Mouse (Mus musculus) liver, embryonic 18 days (tissue): Measurements from ENCODE around the gene Lypd4. TPM values are rescaled to one million over a fixed set of nuclear protein-coding genes. Genes with fewer than 3 reads are reported as not detected.

Source experiments
- polyA plus RNA-seq: library from polyadenylated mRNA; depleted of rRNA; stranded (reverse); fragments of >200 nt; gene quantifications from 2 replicates; pipeline ENCODE4 v1.2.3, GENCODE M21; 2012; rRNA removed

Lypd4 gene
- polyA plus RNA-seq, result not detected in 2 replicates

GRCm38 (mm10) chr7:24869532-24870165 is at the start of gene Lypd4, which contains the start of gene Dmrtc2:
Gene Lypd4 (minus strand): TSS chr7:24869941.
Gene Dmrtc2 (plus strand): TSS chr7:24870057.

GRCm38 (mm10) chr7:24902630-24903443 is 33.1 kb upstream of the Lypd4 start, which contains the start of gene Arhgef1:
Gene Arhgef1 (plus strand): TSS chr7:24902912.

GRCm38 (mm10) chr7:24897224-24897623 is 27.5 kb upstream of the Lypd4 start, which contains the start of gene Cd79a:
Gene Cd79a (plus strand): TSS chr7:24897381.

GRCm38 (mm10) chr7:24883896-24884692 is 14.4 kb upstream of the Lypd4 start, which contains the start of gene Rps19:
Gene Rps19 (plus strand): TSS chr7:24884371.

DNA sequence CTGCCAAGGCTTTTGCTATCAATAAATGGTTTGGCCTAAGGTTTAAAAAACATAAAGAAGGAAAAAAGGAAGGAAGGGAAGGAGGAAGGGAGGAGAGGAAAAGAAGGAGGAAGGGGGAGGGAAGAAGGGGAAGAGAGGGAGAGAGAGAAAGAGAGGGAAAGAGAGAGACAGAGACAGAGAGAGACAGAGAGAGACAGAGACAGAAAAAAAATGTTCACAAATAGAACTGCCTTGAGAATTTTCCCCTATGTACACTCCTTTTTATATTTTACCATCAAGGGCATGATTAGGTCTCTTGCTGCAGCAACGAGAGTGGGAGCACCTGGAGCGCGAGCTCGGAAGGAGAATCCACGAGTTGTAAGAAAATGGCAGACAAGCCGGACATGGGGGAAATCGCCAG is 7.8 kb downstream of the Lypd4 start, which contains the start of gene Gm9844:
Gene Gm9844 (plus strand): TSS at position 301 of the 400 bp plus-strand sequence.

Other genes starting within 250 kb of the Lypd4 start
- 0.01 and 0.02 TPM in 2 replicates for gene Lypd3, start 233.4 kb downstream of the Lypd4 start, polyA plus RNA-seq
- not detected in 2 replicates for gene Tex101, start 193.3 kb downstream of the Lypd4 start, polyA plus RNA-seq
- not detected in 2 replicates for gene BC049730, start 160.7 kb downstream of the Lypd4 start, polyA plus RNA-seq
- not detected in 2 replicates for gene Gm4763, start 143.0 kb downstream of the Lypd4 start, polyA plus RNA-seq
- gene Cd177, start 109.6 kb downstream of the Lypd4 start, polyA plus RNA-seq, result 20.4 and 31.4 TPM in 2 replicates
- 7.0 and 7.4 TPM in 2 replicates for gene Ceacam10, start 92.7 kb downstream of the Lypd4 start, polyA plus RNA-seq
- 3.8 and 4.1 TPM in 2 replicates for gene Gm9844, start 7.7 kb downstream of the Lypd4 start, polyA plus RNA-seq
- gene Dmrtc2, start 116 bp upstream of the Lypd4 start, polyA plus RNA-seq, result not detected in 2 replicates
- 500 and 552 TPM in 2 replicates for gene Rps19, start 14.4 kb upstream of the Lypd4 start, polyA plus RNA-seq
- 15.1 and 20.2 TPM in 2 replicates for gene Cd79a, start 27.4 kb upstream of the Lypd4 start, polyA plus RNA-seq
- gene Arhgef1, start 33.0 kb upstream of the Lypd4 start, polyA plus RNA-seq, result 42.5 and 57.9 TPM in 2 replicates
- gene Gm4881, start 74.6 kb upstream of the Lypd4 start, polyA plus RNA-seq, result not detected in 2 replicates
- 84.6 and 89.7 TPM in 2 replicates for gene Rabac1, start 102.8 kb upstream of the Lypd4 start, polyA plus RNA-seq
- gene Atp1a3, start 136.0 kb upstream of the Lypd4 start, polyA plus RNA-seq, result 0.66 and 0.78 TPM in 2 replicates
- gene Grik5, start 202.4 kb upstream of the Lypd4 start, polyA plus RNA-seq, result 5.0 and 6.4 TPM in 2 replicates
- gene Zfp574, start 202.6 kb upstream of the Lypd4 start, polyA plus RNA-seq, result 8.8 and 10.5 TPM in 2 replicates